Mouse (Mus musculus) embryonic facial prominence, embryonic 15.5 days (tissue): ENCODE measurements around the gene Appl2. TPM values are rescaled to one million over a fixed set of nuclear protein-coding genes. Genes with fewer than 3 reads are reported as not detected.

ENCODE experiments used
- ATAC-seq: fragments of 200-750 bp; cut with Nextera tagmentation; 2 replicates; pipeline ENCODE4 v1.8.0; 2017; ENCODE audit warnings: low read depth, moderate TSS enrichment; ENCODE audit not compliant: insufficient number of reproducible peaks, low FRiP score, low TSS enrichment
- H3K27ac ChIP-seq: fragments of 300-500 bp; sonication (generic); replicated peaks from 2 replicates; pipeline ENCODE4 v1.5.1; 2015; ENCODE audit warnings: mild to moderate bottlenecking, inconsistent platforms
- H3K27me3 ChIP-seq: fragments of 300-500 bp; sonication (generic); 2 replicates; pipeline ENCODE4 v1.6.1; 2015; ENCODE audit warnings: inconsistent platforms
- H3K36me3 ChIP-seq: fragments of 300-500 bp; sonication (generic); 2 replicates; pipeline ENCODE4 v1.6.1; 2015; ENCODE audit warnings: mild to moderate bottlenecking, inconsistent platforms
- H3K4me1 ChIP-seq: fragments of 300-500 bp; sonication (generic); 2 replicates; pipeline ENCODE4 v1.6.1; 2015; ENCODE audit warnings: inconsistent platforms
- H3K4me2 ChIP-seq: fragments of 300-500 bp; sonication (generic); replicated peaks from 2 replicates; pipeline ENCODE4 v1.6.1; 2015; ENCODE audit warnings: mild to moderate bottlenecking, inconsistent platforms
- H3K4me3 ChIP-seq: fragments of 300-500 bp; sonication (generic); replicated peaks from 2 replicates; pipeline ENCODE4 v1.5.1; 2015; ENCODE audit warnings: mild to moderate bottlenecking, inconsistent platforms
- H3K9ac ChIP-seq: fragments of 300-500 bp; sonication (generic); 2 replicates; pipeline ENCODE4 v1.6.1; 2015; ENCODE audit warnings: inconsistent platforms
- H3K9me3 ChIP-seq: fragments of 300-500 bp; sonication (generic); replicated peaks from 2 replicates; pipeline ENCODE4 v1.6.1; 2016; ENCODE audit warnings: inconsistent platforms
- WGBS: fragments of 180-500 bp; shearing (Covaris S2); methylation state at CpG from one replicate; pipeline ENCODE4 v1.1.7; 2015; 5-methylcytosine and 5-hydroxymethylcytosine counted together
- polyA plus RNA-seq: library from polyadenylated mRNA; unstranded; fragments of >200 nt; fragmentation: Nextera tagmentation; extraction: Ambion mirVana; gene quantifications from 2 replicates; pipeline ENCODE4 v1.2.1, GENCODE M21; 2015

The Appl2 gene
- polyA plus RNA-seq, 1 experiment from 2014 or later, result 56.6 TPM

DNA sequence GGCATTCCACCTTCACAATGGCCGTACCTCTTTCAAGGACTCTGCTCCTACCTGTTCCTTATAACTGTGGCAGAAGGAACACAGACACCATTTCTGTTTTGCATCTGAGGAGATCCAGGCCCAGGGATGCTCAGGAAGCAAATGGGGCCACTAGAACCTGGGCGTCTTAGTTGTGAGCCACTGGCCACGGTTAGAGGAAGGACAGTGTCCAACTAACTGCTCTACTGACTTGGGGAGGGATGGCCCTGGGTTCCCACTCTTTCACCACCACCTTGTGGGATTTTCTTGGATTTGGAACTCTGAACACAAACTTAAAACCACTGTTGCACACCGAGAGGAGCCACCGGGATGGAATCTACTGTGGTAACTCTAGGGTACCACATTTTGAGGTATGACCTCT, 36.7 kb downstream of the Appl2 start:
- Histone ChIP-seq H3K4me3 (no peak overlapping the region), H3K36me3 (peaks cover 69% of the 10 kb centered on the region)
- ATAC-seq, result no peak

DNA sequence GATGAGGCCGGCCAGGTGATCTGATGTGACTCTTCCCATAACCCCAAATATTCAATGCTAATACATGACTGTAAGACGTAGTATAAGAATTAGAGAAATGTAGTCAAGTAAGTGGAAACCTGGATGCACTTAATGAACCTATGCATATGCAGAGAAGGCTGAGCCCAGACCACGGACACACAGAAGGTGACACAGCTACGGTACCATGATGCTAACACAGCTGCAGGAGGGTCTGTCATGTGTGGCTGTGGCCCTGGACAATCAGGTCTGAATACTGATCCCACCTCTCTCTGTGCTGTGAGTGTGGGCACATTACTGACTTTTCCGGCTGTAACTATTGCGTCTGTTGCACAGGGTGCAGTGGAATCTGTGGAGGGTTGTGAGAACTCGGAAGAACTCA, 38.0 kb downstream of the Appl2 start:
- no peak overlapping the region for H3K4me2 ChIP-seq
- no peaks in the 10 kb centered on the region for H3K9me3 ChIP-seq
- peaks cover 68% of the 10 kb centered on the region for H3K36me3 ChIP-seq
- 86% methylated on average over 7 of the region's 7 CpGs for WGBS
- no peaks in the 10 kb centered on the region for H3K27me3 ChIP-seq
- H3K27ac ChIP-seq, result no peak overlapping the region
- ATAC-seq, result no peak
- H3K4me3 ChIP-seq, result no peak overlapping the region
- H3K4me1 ChIP-seq, result no peaks in the 10 kb centered on the region
- H3K9ac ChIP-seq, result no peak overlapping the region

More for the DNA sequence above, 36.7 kb downstream of the Appl2 start:
- Histone ChIP-seq H3K27ac (no peak overlapping the region), H3K4me2 (no peak overlapping the region), H3K27me3 (no peaks in the 10 kb centered on the region), H3K4me1 (no peaks in the 10 kb centered on the region), H3K9me3 (no peaks in the 10 kb centered on the region), H3K9ac (no peak overlapping the region)
- WGBS, result 92% methylated on average over 5 of the region's 5 CpGs

DNA sequence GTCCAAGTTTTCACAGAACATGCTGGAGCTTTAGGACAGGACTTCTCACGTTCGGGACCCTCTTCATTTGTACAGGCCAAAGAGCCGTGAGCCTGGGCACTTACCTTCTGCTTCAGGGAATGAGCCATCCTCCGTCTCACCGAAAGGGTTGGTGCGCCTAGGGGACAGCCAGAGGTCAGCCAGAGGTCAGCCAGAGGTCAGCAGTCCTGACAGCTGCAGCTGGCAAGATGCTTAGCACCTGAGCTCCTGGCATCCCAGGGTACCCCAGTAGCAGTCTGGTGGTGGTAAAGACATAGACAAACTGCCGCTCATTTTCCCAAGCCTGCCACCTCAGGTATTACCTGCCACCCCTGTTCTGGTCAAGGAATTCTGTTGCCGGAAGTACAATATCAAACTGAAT, 39.9 kb downstream of the Appl2 start:
- no peak overlapping the region for H3K4me2 ChIP-seq
- H3K9ac ChIP-seq, result no peak overlapping the region
- H3K27ac ChIP-seq, result no peak overlapping the region
- no peak overlapping the region for H3K4me3 ChIP-seq
- H3K4me1 ChIP-seq, result no peaks in the 10 kb centered on the region
- ATAC-seq, result no peak
- no peaks in the 10 kb centered on the region for H3K9me3 ChIP-seq
- no peaks in the 10 kb centered on the region for H3K27me3 ChIP-seq
- peaks cover 72% of the 10 kb centered on the region for H3K36me3 ChIP-seq
- WGBS, result 80% methylated on average over 8 of the region's 8 CpGs

DNA sequence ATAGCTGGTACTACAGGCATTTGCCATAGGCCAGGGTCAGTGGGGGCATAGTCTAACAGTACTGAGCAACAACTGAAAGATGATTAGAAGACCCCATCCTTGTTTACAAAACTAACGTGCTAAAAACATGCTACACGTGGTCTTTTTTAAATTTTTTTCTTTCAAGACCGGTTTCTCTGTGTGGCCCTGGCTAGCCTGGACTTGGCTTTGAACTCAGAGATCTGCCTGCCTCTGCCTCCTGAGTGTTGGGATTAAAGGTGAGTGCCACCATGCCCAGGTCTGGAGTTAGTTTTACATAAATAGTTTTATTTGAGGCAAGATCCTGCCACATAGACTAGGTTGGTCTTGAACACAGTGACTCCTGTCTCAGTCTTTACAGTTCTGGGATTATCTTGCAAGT, 41.4 kb downstream of the Appl2 start:
- no peak for ATAC-seq
- H3K4me2 ChIP-seq, result no peak overlapping the region
- no peak overlapping the region for H3K27ac ChIP-seq
- peaks cover 67% of the 10 kb centered on the region for H3K36me3 ChIP-seq
- WGBS, result 93% methylated on average over 3 of the region's 3 CpGs
- no peaks in the 10 kb centered on the region for H3K27me3 ChIP-seq
- no peak overlapping the region for H3K9ac ChIP-seq
- no peaks in the 10 kb centered on the region for H3K9me3 ChIP-seq
- no peak overlapping the region for H3K4me3 ChIP-seq
- no peaks in the 10 kb centered on the region for H3K4me1 ChIP-seq

DNA sequence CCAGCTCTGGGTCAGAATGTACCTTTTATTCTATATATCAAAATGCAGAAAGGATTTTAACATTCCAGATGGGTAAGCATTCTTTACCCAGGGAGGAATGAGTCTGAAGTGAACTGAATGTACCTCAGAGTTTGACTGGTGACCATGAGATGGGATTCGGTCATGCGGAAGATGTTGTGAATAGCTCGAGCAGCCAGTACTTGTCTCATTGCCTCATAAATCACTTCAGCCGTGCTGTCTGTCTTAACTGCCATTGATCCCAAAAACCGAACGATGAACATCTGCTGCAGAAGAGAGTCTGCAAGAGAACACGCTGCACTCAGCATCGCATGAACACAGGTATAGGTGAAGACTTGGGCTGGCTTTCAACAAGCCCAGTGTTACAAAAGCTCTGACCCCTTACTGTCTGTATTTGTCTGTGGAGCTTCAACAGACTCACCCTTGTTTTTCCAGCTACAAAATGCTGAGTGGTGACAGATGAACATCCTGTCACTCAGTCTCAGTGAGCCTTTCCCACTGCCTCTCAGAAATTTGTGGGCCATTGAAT, 42.8 kb downstream of the Appl2 start:
- Histone ChIP-seq H3K27ac (no peak overlapping the region), H3K36me3 (peaks cover 67% of the 10 kb centered on the region), H3K9me3 (no peaks in the 10 kb centered on the region), H3K9ac (no peak overlapping the region), H3K4me1 (no peaks in the 10 kb centered on the region), H3K4me3 (no peak overlapping the region), H3K27me3 (no peaks in the 10 kb centered on the region), H3K4me2 (no peak overlapping the region)
- ATAC-seq, result no peak
- WGBS, result 81% methylated on average over 8 of the region's 8 CpGs

DNA sequence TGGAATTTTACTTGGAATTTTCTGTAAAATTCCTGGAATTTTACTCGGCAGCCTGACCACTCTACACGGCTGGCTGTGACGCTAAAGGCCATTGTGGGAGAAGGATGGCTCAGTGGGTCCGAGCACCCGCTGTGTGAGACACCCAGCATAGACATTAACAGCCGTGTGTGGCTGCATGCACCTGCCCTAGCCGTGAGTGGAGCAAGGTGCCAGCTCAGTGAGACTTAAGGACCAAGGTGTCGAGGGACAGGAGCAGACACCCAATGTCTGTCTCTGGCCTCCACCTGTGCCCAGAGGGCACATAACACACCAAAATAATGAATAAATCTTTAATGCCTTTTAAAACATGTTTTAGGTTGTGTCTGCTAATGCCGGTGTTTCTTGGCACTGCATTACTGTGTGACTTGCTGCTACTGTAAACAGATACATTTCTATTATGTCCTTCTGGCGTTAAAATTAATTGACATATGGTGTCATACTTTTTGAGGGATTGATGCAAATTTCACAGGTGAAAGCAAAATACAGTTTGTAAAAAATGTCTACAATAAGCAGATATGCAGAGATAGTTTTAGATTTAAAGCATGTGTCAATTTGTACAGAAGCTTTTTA, 44.5 kb downstream of the Appl2 start:
- Histone ChIP-seq H3K9me3 (no peaks in the 10 kb centered on the region), H3K4me2 (no peak overlapping the region), H3K27me3 (no peaks in the 10 kb centered on the region), H3K27ac (no peak overlapping the region), H3K4me3 (no peak overlapping the region), H3K9ac (no peak overlapping the region), H3K36me3 (peaks cover 68% of the 10 kb centered on the region), H3K4me1 (no peaks in the 10 kb centered on the region)
- ATAC-seq, result no peak
- WGBS, result 84% methylated on average over 10 of the region's 10 CpGs

DNA sequence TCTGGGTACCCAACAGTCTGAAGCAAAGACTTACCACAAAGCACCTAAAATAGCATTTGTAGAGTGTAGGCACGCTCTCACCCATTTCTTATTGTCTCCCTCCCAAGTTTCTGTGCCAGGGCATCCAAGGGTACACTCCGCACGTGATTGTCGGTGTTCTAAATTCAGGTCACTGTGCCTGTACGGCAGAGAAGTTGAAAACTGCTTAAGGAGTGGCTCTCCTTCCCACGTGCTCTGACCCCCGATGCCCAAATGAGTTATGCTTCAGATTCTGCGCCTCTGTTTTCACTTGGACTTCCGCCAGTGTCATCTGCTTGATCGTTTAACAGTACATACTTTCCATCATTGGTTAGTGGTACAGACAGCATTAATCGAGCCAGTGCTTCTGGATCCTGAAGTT, 47.9 kb downstream of the Appl2 start:
- 84% methylated on average over 11 of the region's 11 CpGs for WGBS
- H3K4me2 ChIP-seq, result no peak overlapping the region
- H3K36me3 ChIP-seq, result peaks cover 61% of the 10 kb centered on the region
- H3K27ac ChIP-seq, result no peak overlapping the region
- no peaks in the 10 kb centered on the region for H3K4me1 ChIP-seq
- H3K9me3 ChIP-seq, result no peaks in the 10 kb centered on the region
- H3K27me3 ChIP-seq, result no peaks in the 10 kb centered on the region
- H3K4me3 ChIP-seq, result no peak overlapping the region
- no peak for ATAC-seq
- no peak overlapping the region for H3K9ac ChIP-seq

DNA sequence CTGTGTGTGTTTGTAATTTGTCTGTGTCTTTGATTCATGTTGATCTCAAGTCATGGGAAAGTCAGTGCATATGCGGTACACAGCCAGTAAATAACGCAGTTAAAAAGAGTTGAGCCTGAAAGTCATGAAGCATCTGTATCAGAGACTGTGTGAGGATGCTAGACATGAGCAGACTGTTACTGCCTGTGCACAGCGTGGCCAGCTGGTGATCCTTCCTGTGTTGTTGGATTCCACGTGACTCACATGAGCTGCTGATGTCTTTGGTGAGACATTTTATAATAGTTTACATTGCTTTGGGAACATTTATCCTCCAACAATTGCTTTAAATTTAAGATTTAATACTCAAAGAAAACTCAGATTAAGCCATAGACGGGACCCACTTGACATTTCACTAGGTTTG, 54.0 kb downstream of the Appl2 start:
- Histone ChIP-seq H3K36me3 (peaks cover 62% of the 10 kb centered on the region), H3K4me2 (no peak overlapping the region), H3K27ac (no peak overlapping the region), H3K27me3 (no peaks in the 10 kb centered on the region), H3K9me3 (no peaks in the 10 kb centered on the region), H3K4me3 (no peak overlapping the region), H3K9ac (no peak overlapping the region), H3K4me1 (no peaks in the 10 kb centered on the region)
- ATAC-seq, result no peak
- WGBS, result 89% methylated on average over 5 of the region's 5 CpGs

DNA sequence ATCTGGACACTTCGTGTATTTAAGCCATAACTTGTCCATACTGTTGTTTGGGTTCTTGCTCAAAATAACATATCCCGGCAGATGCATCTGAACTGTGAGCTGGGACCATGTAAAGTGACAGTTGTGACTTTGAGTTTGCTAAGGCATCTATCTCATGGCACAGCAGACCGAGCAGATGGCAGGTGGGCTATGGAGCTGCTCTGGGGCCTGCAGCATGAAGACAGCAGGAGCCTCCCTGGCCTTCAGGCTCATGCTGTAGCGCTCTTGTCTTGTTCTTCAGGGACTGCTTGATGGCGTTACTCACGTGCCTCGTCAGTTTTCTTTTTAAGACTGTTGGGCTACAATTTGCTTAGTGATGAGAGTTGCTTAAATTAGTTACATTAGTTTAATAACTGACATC, 55.9 kb downstream of the Appl2 start:
- Histone ChIP-seq H3K4me1 (no peaks in the 10 kb centered on the region), H3K9me3 (no peaks in the 10 kb centered on the region), H3K9ac (no peak overlapping the region), H3K4me2 (no peak overlapping the region), H3K27ac (no peak overlapping the region), H3K4me3 (no peak overlapping the region), H3K36me3 (peaks cover 71% of the 10 kb centered on the region), H3K27me3 (no peaks in the 10 kb centered on the region)
- 88% methylated on average over 7 of the region's 7 CpGs for WGBS
- ATAC-seq, result no peak

DNA sequence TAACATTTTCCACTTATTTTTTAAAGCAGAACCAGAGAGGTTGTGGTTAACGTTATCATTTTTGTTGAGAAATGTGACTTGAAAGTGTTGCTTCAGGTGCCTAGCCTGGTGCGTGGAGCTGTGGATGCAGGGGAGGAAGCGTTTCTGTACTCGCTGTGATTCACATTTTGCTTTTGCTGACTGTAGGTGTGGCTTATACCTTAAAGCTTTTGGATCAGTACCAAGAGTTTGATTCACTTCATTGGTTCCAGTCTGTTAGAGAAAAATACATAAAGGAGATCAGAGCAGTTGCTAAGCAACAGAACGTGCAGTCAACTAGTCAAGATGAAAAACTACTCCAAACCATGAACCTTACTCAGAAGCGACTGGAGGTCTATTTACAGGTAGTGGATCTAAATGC, 57.7 kb downstream of the Appl2 start:
- WGBS, result 75% methylated on average over 6 of the region's 6 CpGs
- Histone ChIP-seq H3K27ac (no peak overlapping the region), H3K36me3 (peaks cover 78% of the 10 kb centered on the region), H3K9ac (no peak overlapping the region), H3K9me3 (no peaks in the 10 kb centered on the region), H3K4me1 (no peaks in the 10 kb centered on the region), H3K27me3 (no peaks in the 10 kb centered on the region), H3K4me2 (no peak overlapping the region), H3K4me3 (no peak overlapping the region)
- ATAC-seq, result no peak

DNA sequence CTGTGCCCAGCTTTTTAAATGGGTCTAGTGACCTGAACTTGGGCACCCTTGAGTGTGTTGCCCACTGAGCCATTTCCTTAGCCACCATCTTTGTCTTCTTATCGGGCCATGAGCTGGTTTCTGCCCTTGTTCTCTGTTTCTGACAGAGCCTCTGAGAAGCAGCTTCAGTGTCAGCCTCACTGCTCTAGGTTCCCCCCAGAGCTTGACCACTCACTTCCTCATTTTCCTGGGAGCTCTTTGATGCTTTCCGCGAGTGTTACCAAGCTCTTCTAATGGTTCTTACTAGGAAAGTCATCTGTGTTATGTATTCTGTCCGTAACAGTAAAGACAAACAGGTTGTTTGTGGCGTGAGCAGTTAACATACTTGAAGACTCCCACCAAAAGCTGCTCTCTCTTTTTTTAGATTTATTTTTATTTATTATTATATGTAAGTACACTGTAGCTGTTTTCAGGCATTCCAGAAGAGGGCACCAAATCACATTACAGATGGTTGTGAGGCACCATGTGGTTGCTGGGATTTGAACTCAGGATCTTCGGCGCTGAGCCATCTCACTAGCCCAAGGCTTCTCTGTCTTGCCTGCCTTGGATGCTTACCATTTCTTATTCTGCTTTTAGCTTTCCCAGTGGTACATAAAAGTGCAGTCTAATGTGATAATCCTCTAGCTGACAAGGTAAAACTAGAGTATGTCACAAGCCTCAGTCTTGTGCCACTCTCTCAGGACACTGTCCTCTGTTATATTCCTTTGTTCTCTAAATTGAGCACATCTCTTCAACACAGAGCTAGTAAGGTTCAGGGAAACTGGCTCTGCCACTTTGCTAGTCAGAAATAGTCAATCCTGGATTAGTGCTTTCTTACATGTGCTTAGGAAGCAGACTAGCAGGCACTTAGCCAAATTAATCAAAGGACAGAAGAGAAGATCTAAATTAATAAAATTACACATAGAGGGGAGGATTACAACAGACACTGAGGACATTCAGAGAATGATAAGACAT, 82.8 kb downstream of the Appl2 start:
- no peak overlapping the region for H3K9ac ChIP-seq
- H3K36me3 ChIP-seq, result peaks cover 78% of the 10 kb centered on the region
- no peaks in the 10 kb centered on the region for H3K27me3 ChIP-seq
- no peaks in the 10 kb centered on the region for H3K4me1 ChIP-seq
- no peak overlapping the region for H3K4me3 ChIP-seq
- no peak overlapping the region for H3K4me2 ChIP-seq
- no peak for ATAC-seq
- H3K27ac ChIP-seq, result no peak overlapping the region
- 94% methylated on average over 7 of the region's 7 CpGs for WGBS
- H3K9me3 ChIP-seq, result no peaks in the 10 kb centered on the region
